Mouse (Mus musculus) liver, embryonic 14.5 days (tissue): ENCODE measurements around the gene Ager.

ENCODE experiments used
- CTCF ChIP-seq: IDR thresholded peaks from 2 replicates; pipeline ENCODE4 v1.5.1; 2016; ENCODE audit warnings: antibody characterized with exemption, low read depth, control low read depth
- EP300 ChIP-seq: IDR thresholded peaks from 2 replicates; pipeline ENCODE4 v1.6.1; 2016; ENCODE audit warnings: antibody characterized with exemption, low read depth

GRCm38 (mm10) chr17:34585877-34586771 lies 11.5 kb upstream of the Ager start:
- TF ChIP-seq CTCF (no peak), EP300 (no peak)
